Mouse (Mus musculus) left cerebral cortex, postnatal 4 days (tissue): ENCODE measurements around the gene Pheta1. TPM values are rescaled to one million over a fixed set of nuclear protein-coding genes. Genes with fewer than 3 reads are reported as not detected.

ENCODE experiments used
- DNase-seq: peaks from one replicate; pipeline ENCODE4 v3.0.0-alpha.2; 2022
- intact Hi-C: fragments of 180-260 bp; cut with DNase I; formaldehyde crosslinking; loops from one replicate; pipeline ENCODE4 v1.15.1; 2025
- microRNA-seq: library from miRNA; unstranded; fragments of <30 nt; microRNA quantifications from one replicate; pipeline ENCODE4 v1.2.0, GENCODE M21; 2022
- total RNA-seq, 2 experiments: library from RNA; stranded (reverse); gene quantifications; 2 replicates each; pipeline ENCODE4 v1.2.3; 2021

Gene Pheta1
- total RNA-seq, 2 experiments from 2014 or later, result 19.4 to 19.9 TPM

GRCm38 (mm10) chr5:121883356-121883755 is 34.6 kb downstream of the Pheta1 start:
- intact Hi-C loops, result no loop called here
- DNase-seq, result no peak

GRCm38 (mm10) chr5:121889375-121889774 is 40.6 kb downstream of the Pheta1 start:
- intact Hi-C loops, result no loop called here
- DNase-seq, result peak; percentile 56

- intact Hi-C loops, result loop anchor here (10.0 kb wide), 1 partner anchor 165 kb away; the partner anchor contains the start of gene Cux2
- DNase-seq, result no peak
Observed at GRCm38 (mm10) chr5:121889819-121890362, 41.1 kb downstream of the Pheta1 start.

GRCm38 (mm10) chr5:121890925-121891324 is 42.1 kb downstream of the Pheta1 start:
- intact Hi-C loops, result loop anchor here (10.0 kb wide), 1 partner anchor 164 kb away; the partner anchor contains the start of gene Cux2
- DNase-seq, result no peak

- intact Hi-C loops, result loop anchor here (10.0 kb wide), 1 partner anchor 163 kb away; the partner anchor contains the start of gene Cux2
- no peak for DNase-seq
Observed at GRCm38 (mm10) chr5:121892281-121892680, 43.5 kb downstream of the Pheta1 start.

GRCm38 (mm10) chr5:121893581-121893980 is 44.8 kb downstream of the Pheta1 start:
- no peak for DNase-seq

GRCm38 (mm10) chr5:121894647-121895046 is 45.9 kb downstream of the Pheta1 start:
- DNase-seq, result no peak
- intact Hi-C loops, result loop anchor here (10.0 kb wide), 1 partner anchor 160 kb away; the partner anchor contains the start of gene Cux2

More at GRCm38 (mm10) chr5:121893581-121893980, 44.8 kb downstream of the Pheta1 start:
- intact Hi-C loops, result loop anchor here (10.0 kb wide), 1 partner anchor 161 kb away; the partner anchor contains the start of gene Cux2

- intact Hi-C loops, result loop anchor here (10.0 kb wide), 1 partner anchor 160 kb away; the partner anchor contains the start of gene Cux2
- DNase-seq, result peak; percentile 45
Observed at GRCm38 (mm10) chr5:121895117-121895756, 46.5 kb downstream of the Pheta1 start.

GRCm38 (mm10) chr5:121902809-121903745 is 54.3 kb downstream of the Pheta1 start:
- intact Hi-C loops, result loop anchor here (5.0 kb wide), 1 partner anchor 64 kb away; no protein-coding TSS in a partner anchor
- DNase-seq, result no peak

Small RNA genes within 50 kb of the gene (microRNA-seq; reads per million reads assigned to microRNA genes)
- gene Mir7031, result 1.5 reads per million

Other genes starting within 250 kb of the Pheta1 start
- 1 to 10 TPM; 3.7 TPM for gene Acad12, start 230.0 kb upstream of the Pheta1 start, total RNA-seq
- gene Acad10, start 188.5 kb upstream of the Pheta1 start, total RNA-seq, result 1 to 10 TPM; 2.2 to 2.5 TPM
- 10 to 100 TPM; 45.3 to 47.4 TPM for gene Brap, start 188.4 kb upstream of the Pheta1 start, total RNA-seq
- 100 to 1,000 TPM; 250 to 271 TPM for gene Atxn2, start 137.6 kb upstream of the Pheta1 start, total RNA-seq
- gene Sh2b3, start 11.3 kb upstream of the Pheta1 start, total RNA-seq, result 10 to 100 TPM; 13.3 to 13.4 TPM
- 100 to 1,000 TPM; 182 to 239 TPM for gene Cux2, start 201.1 kb downstream of the Pheta1 start, total RNA-seq